Mouse (Mus musculus) gastrocnemius, postnatal 14 days (tissue): ENCODE measurements at regions not wholly inside any gene's neighbourhood (a gene's known extent, or its start where the extent isn't known, plus 50 kb on each side); places are given as distances from the start of the nearest gene placed in this dataset.

ENCODE experiments used
- DNase-seq: peaks from one replicate; pipeline ENCODE4 v3.0.0; 2021; ENCODE audit warnings: mixed read lengths
- intact Hi-C: fragments of 180-260 bp; cut with DNase I; formaldehyde crosslinking; loops from one replicate; pipeline ENCODE4 v1.15.1; 2025; ENCODE audit warnings: low total_unique reads

DNA sequence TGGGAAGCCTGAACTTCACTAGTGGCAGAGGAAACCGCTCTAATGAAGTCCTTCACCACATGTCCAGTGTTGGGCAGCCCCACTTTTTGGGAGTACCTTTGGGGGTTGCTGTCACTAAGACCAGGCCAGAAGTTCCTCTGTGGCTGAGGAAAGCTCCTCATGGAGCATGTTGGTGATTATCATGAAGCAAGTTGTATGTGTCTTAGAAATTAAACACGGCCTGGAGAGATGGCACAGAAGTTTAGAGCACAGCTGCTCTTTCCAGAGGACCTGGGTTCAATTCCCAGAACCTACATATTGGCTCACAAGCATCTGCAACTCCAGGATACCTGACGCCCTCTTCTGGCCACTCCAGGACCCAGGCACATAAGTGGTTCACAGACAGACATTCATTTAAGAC is 254.4 kb downstream of the Bcl11a start:
- intact Hi-C loops: no loop called here
- no peak for DNase-seq

DNA sequence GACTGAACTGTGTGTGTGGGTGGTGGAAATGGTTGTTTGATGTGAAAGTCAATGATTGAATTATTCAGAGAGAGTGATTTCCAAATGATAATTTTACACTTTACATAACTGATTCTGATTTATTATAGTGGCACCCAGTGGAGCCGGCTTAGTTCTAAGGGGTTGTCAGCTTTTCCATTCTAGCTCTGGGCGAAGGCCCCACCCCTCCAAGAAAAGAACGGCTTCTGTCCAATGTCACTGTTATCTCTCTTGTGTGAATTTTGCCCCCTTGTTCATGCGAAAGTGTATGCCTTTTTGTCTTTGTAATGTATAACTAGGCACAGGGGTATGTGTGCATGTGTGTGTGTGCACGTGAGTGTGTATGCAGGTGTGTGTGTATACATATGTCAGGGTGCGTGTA is 255.3 kb downstream of the Bcl11a start:
- intact Hi-C loops: no loop called here
- no peak for DNase-seq

DNA sequence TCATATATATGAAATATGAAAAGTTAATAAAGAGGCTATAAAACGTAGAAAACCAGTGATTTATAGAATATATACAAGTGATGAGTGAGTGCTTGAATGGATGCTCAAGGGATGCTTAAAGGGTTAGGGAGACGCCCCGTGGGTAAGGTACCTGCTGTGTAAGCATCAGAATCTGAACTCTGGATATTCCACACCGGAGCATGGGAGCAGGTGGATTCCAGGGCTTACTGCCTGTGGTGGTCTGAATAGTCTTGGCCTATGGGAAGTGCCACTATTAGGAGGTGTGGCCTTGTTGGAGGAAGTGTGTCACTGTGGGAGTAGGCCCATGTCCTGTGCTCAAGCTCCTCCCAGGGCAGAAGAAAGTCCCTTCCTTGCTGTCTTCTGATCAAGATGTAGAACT is 257.4 kb downstream of the Bcl11a start:
- intact Hi-C loops: no loop called here
- DNase-seq: no peak

DNA sequence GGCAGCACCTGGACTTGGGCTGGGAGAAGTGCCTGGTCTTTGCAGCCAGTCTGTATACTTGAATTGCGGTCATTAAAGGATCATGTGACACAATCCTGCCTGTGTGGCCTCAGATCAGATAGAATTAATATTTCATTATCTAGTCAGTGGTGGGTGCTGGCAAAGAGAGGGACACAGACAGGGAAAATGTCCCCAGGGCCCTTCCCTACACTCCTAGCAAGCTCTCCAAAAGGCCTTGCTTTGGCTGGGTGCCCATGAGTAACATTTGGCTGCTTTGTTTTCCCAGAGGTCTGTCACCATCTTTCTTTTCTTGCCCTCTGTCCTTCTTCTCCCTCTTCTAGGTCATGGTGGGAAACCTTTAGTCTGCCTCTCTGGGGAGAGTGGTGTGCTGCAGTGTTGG is 260.3 kb downstream of the Bcl11a start:
- DNase-seq: no peak
- intact Hi-C loops: no loop called here

DNA sequence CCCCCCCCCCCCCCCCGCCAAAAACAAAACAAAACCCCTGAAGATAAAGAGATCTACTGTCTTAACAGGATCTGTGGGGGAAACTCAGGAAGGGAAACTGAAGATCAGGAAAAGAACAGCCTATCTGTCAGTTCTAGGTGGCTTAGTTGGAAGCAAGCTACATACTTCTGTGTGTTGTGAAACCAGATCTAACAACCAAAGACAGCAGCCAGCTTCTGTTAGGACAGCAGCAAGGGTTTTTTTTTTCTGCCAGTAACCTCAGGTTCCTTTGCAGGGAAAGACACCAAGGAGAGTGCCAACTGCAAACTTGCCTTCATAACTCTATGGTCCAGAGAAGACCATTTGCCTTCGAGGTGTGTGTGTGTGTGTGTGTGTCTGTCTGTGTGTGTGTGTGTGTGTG is 261.2 kb downstream of the Bcl11a start:
- intact Hi-C loops: no loop called here
- no peak for DNase-seq

DNA sequence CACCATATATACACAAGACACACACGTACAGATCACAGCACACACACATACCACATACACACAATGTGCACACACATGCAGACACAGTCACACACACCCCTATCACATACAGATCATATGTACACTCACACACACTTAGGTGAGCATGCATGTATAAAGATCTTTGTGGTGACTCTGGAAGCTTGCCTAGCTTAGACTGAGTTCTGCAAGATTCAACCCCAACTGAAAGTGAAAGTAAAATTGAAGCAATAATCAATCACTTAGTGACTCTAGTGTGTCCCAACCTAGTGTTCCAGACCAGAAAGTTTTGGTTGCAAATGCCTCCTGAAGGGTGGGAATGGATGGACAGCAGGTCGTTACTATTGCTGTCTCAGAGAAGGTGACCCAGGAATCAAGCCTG is 262.8 kb downstream of the Bcl11a start:
- intact Hi-C loops: no loop called here
- DNase-seq: no peak

DNA sequence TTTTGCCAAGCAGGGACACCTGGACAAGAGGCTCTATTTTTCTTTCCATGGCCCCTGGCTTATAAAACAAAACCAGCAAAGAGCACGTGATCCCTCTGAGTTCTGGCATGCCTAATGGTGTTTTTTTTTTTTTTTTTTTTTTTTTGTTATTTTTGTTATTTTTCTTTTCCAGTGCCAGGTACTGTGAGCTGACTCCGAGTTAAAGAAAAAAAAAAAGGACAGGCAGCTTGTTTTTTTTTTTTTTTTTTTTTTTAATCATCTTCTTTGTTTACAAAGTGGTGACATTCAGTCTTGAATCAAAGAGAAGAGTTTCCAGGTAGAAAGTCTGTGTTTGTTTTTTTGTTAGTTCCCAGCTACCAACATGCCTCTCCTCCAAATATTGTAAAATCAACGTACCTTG is 263.8 kb downstream of the Bcl11a start:
- intact Hi-C loops: no loop called here
- DNase-seq: no peak

DNA sequence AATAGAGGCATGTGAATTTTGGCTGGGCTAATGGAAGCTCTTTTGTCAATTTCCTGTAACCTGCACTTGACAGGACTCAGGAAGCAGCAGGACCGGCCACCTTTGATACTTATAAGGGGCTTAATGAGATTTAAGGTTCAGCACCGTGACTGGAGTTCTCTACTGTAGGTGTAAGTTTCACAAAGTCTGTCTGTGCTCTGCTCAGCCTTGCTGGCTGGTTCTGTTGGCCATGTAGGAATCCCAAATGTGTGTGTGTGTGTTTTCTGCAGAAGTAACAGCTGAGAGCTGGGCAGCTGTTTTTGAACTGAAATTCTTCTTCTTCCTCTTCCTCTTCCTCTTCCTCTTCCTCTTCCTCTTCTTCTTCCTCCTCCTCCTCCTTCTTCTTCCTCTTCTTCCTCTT is 264.3 kb downstream of the Bcl11a start:
- intact Hi-C loops: no loop called here
- no peak for DNase-seq

DNA sequence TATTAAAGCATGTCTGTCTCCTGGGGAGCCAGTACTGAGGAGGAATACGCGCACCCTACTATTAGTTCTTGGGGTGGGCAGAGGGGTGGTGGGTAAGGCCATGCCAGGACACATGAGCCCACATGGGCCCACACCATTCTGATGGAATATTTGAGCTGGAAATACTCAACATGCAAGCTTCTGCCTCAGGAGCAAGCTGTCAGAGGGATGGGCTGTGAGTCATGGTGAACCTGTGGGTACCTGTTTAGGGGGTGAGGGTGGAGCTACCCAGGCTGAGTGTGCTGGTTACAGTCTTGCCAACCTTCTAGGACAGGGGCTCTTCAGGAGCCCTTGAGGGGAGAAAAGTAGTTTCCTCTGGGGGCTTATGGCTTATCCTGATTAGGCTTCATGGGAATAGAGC is 264.9 kb downstream of the Bcl11a start:
- intact Hi-C loops: no loop called here
- no peak for DNase-seq

DNA sequence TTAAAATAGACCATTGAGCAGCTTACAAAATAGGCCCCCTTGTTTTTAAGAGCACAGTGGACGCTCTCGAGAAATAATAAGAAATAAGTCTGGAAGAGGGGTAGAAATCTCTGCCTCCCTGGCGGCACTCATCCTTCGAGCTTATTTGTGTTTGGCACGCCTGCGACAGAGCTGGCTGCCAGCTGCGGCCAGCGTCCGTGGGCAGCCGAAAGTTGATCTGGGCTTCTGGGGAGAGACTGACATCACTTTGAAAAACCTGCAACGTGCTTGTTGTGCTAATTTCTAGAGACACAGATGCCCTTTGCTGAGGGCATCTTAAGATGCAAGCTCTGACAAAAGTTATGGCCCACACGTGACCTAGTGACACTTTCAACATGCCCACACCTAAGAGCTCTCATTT is 269.4 kb downstream of the Bcl11a start:
- intact Hi-C loops: no loop called here
- no peak for DNase-seq

DNA sequence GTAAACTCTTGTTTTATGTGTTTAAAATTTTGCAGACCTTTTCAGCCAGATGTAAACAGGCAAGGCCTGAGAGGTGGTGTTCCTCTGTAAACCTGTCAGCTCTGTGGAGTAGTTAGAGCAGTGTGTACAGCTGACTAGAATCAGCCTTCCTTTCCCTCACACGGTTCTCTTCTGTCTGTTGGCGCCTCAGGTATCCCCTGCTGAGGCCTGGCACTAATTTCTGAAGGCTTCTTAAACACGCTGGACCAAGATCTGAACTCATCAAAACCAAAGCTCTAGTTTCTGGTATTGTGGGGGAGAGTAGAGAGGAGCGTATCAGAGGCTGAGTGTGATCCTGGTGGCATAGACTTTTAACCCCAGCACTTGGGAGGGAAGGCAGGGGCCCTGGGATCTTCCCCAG is 270.9 kb downstream of the Bcl11a start:
- intact Hi-C loops: no loop called here
- no peak for DNase-seq

DNA sequence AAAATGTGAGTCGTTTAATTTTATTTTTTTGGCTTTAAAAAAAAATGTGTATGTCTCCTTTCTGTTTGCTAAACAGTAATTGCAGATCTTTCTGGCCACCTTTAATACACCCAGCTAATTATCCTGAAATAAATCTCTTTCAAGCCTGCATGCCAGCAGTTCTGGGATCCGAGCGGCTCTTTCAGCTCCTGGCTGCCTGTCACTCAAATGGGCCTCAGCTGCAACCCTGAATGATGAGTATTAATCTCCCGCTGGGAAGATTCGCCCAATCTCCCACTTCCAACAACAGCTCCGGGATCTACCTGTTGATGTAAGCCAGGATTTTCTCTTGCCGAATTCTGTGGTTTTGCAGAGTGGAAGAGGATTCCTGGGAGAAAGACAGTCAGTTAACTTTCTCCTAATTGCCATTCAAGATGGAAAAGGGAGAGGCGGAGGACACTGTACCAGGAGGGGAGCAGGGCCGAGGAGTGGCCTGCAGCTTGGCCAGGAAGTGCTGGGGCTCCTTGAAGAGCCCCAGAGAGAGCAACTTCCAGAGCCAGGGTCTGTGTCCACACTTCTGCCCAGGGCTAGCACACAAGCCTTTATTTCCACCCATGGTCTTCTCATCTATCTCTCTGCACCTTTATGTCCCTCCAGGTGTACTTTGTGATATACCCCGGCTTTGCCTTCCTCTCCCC is 272.2 kb downstream of the Bcl11a start:
- DNase-seq: no peak
- intact Hi-C loops: no loop called here

DNA sequence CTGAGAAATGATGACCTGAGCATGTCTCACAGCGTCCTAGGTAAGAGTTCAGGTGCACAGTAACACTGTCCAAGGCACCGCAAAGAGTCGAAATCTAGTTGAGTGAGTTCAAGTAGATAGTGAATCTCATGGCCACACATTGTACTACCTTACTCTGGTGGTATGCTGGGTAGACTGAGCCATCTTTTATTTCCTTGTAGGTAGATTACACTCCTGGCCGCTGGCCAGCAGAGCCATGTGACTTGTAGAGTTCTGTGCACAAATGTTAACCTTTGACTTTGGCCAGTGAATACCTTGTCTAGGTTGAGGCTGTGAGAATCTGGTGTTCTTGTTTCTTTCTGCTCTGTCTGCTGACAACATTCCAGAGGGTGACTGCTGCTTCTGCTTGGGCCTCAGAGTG is 273.0 kb downstream of the Bcl11a start:
- intact Hi-C loops: no loop called here
- DNase-seq: no peak

DNA sequence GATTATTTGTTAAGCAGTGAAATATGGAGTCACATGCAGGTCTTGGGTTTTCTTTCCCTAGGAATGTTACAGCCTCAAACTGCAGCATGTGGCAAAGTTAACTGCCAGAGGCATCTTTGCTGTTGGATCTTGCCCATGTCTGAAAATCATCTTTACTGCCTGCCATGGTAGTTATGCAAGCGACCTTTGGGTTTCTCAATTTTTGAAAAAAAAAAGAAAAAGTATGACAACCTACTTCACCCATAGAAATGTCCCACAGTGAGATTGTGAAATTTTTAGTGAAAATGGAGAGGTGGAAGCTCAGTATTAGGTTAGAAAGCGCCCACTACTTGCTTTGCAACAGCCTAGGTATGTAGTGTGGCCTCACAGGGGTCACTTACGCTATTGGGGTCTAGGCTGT is 274.2 kb downstream of the Bcl11a start:
- DNase-seq: no peak
- intact Hi-C loops: no loop called here

DNA sequence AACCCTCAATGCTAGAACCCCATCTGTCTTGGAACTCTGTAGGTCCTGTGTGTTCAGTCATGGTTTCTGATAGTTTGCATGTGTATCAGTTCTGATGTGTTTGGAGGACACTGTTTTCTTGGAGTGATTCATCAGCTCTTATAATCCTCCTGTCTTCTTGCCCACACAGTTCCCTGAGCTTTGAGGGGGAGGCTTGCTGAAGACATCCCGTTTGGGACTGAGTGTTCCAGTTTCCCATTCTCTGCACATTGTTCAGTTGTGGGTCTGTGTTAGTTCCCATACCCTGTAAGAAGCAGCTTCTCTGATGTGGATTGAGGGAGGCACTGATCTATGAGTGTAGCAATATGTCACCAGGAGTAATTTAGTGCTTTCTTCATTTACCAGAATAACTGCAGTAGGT is 275.2 kb downstream of the Bcl11a start:
- intact Hi-C loops: no loop called here
- no peak for DNase-seq

DNA sequence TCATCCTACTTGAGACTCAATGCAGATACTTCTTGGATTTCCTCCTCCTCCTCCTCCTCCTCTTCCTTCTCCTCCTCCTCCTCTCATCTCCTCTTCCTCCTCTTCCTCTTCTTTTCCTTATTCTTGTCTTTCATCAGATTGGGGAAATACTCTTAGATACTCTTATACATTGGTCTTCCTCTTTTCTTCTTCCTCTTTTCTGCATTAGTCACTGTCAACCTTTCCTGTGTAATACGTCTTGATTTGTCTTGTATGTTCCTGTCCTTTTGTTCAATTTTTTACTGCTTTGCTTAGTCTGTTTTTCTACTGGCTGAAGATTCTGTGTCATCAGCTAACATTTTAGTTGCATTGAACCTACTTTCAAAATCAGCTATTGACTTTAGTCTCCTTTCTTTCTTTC is 279.5 kb downstream of the Bcl11a start:
- intact Hi-C loops: no loop called here
- no peak for DNase-seq

DNA sequence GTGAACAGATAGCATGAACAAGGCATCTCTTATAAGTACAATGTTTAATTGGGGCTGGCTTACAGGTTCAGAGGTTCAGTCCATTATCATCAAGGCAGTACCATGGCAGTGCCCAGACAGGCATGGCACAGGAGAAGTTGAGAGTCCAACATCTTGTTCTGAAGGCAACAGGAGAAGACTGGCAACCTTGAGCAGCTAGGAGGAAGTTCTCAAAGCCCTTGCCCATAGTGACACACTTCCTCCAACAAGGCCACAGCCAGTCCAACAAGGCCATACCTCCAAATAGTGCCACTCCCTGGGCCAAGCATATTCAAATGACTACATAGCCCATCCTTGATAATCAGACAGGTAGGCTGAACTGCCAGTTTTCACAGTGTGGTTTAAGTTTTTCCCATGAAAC is 281.2 kb downstream of the Bcl11a start:
- no peak for DNase-seq
- intact Hi-C loops: no loop called here

DNA sequence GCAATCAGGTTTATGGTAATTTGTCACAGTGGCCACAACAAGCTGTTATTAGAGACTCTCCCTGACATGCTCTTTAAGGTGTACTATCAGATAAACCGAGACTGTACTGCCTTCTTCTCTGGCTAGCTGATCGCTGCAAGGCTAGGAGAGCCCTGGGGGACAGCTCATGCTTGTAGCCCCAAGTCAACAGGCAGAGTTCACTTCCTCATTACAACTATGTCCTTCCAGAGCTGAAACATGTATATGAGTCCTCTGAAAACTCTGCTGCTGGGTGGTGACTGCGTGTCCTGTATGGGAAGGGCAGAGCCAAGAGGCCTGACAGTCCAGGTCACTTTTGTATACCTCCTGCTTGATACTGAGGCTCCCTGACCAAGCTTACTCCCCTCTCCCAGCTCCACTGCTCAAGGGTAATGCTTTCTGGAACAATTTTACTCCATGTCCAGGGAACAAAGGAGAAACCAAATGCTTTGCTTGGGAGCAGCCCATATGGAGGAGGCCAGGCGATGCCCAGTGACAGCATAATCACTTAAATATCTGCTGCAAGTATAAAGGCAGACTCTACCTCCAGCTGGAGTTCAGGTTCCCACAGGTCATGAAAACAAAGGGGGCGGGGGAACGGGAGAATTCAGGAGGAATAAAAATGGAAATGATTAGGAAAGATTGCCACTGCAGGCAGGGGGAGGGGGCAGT is 284.3 kb downstream of the Bcl11a start:
- no peak for DNase-seq
- intact Hi-C loops: no loop called here

DNA sequence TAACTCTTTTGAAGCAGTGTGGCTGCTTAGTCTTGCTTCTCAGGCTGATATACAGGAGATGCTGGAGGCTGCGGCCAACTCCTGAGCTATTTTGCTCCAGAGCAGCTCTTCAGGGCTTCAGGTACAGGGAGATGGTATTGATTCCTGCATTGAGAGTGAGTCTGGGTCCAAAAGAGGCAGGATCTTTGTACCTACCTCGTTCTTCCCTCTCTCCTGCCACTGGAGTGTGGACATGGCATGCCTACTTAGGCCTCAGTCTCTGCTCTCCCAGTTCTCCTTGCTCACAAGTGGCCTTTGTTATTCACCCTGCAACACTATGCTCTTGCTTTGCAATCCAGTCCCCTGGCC is 284.8 kb downstream of the Bcl11a start:
- intact Hi-C loops: no loop called here
- no peak for DNase-seq

DNA sequence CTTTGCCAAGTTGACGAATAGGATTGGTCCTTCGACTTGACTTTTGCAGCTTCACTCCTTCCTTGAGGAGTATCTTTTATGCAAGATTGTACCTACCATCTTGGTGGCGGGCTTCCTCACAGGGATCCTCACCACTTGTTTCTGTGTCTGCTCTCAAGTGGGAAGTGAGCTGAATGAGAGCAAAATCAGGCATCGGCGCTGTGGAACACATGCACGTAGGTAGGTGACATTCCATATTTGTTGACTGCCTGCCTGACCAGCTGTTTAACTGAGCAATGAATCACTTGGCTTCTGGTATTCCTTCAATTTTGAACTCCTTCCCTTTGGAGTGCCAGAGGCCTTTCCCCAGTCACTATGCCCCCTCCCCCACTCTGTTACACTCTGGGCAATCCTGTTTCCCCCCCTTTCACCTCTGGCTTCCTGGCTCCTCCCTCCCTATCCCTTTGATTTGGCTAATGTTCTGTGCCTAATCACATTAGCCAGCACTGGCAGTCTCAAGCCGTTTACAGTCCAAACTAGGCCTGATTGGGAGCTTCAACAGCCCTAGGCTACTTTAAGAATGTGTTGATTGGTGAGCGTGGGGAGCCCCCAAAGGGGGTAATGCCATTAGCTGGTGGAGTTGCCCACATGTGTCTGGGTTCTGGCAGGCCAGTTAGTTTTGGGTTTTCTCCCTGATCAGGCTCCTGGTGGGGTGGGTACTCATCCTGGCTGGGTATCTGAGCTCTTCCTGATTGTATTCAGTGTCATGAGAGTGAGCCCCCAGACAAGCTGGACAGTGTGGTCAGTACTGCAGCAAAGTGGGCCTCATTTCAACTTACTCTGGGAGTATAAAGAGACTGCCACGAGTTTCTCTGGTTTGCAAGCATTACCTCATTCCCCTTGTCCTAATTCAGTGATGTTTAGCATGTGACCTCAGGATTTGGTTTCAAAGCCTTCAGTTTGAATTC is 285.8 kb downstream of the Bcl11a start:
- intact Hi-C loops: no loop called here
- no peak for DNase-seq
